Mouse (Mus musculus) neural tube, embryonic 11.5 days (tissue): ENCODE results near the gene Zfp592. TPM values are rescaled to one million over a fixed set of nuclear protein-coding genes. Genes with fewer than 3 reads are reported as not detected.

Experiments used
- polyA plus RNA-seq: library from polyadenylated mRNA; unstranded; fragments of >200 nt; fragmentation: Nextera tagmentation; extraction: Ambion mirVana; gene quantifications from 2 replicates; pipeline ENCODE4 v1.2.1, GENCODE M21; 2014

Zfp592 gene
- polyA plus RNA-seq, 1 experiment from 2014 or later: 16.2 TPM

Other genes starting within 250 kb of the Zfp592 start
- 26.4 TPM in 2 replicates for gene Iqgap1, start 167.7 kb upstream of the Zfp592 start, polyA plus RNA-seq
- 4.2 and 4.9 TPM in 2 replicates for gene Zscan2, start 132.8 kb upstream of the Zfp592 start, polyA plus RNA-seq
- gene Wdr73, start 92.4 kb upstream of the Zfp592 start, polyA plus RNA-seq: 37.7 and 41.8 TPM in 2 replicates
- 5.1 TPM in 2 replicates for gene Nmb, start 88.6 kb upstream of the Zfp592 start, polyA plus RNA-seq
- gene Sec11a, start 45.9 kb upstream of the Zfp592 start, polyA plus RNA-seq: 181 and 196 TPM in 2 replicates
- 0.76 and 1.1 TPM in 2 replicates for gene Alpk3, start 63.9 kb downstream of the Zfp592 start, polyA plus RNA-seq
- gene Slc28a1, start 121.1 kb downstream of the Zfp592 start, polyA plus RNA-seq: not detected in 2 replicates
- gene Pde8a, start 219.9 kb downstream of the Zfp592 start, polyA plus RNA-seq: 3.1 and 3.6 TPM in 2 replicates